8 mouse cellular contexts compared by ENCODE assay signal in genomic region chr4:116220780-116221139, GRCm38 (mm10). TPM values are rescaled to one million over a fixed set of nuclear protein-coding genes. Genes with fewer than 3 reads are reported as not detected.
DNase-seq lines count a peak whose midpoint lies in the region; ATAC-seq and TF ChIP-seq lines count a peak whose summit lies in the region.

No protein-coding gene starts in this region.

- no peaks in the 10 kb centered on the region; the same call in 1 of the 2 replicates for H3K27me3 ChIP-seq in spleen, adult 2 months (ENCODE audit: control insufficient read depth, insufficient read depth, low read length)
- no peaks in the 10 kb centered on the region for H3K27me3 ChIP-seq in limb, embryonic 10.5 days (ENCODE audit: low read depth, poor library complexity, severe bottlenecking)
- no peaks in the 10 kb centered on the region for H3K27me3 ChIP-seq in neural tube, embryonic 11.5 days (ENCODE audit: control insufficient read depth, insufficient read depth, low read length)

- H3K4me2 ChIP-seq in neural tube, embryonic 11.5 days (ENCODE audit: low read depth), result peak overlapping the region; percentile 62

- WGBS in spleen, adult 2 months, result 2% methylated on average over 22 of the region's 26 CpGs
- under 1% methylated on average over 25 of the region's 26 CpGs for WGBS in limb, embryonic 10.5 days
- WGBS in neural tube, embryonic 11.5 days, result under 1% methylated on average over 21 of the region's 26 CpGs

- ATAC-seq in neural tube, embryonic 11.5 days (ENCODE audit: insufficient read depth, low FRiP score, low TSS enrichment), result no peak
- no peak for ATAC-seq in granulocyte monocyte progenitor cell, adult 5-6 weeks (replicated peaks; ENCODE audit: poor library complexity, severe bottlenecking)

- peak overlapping the region; percentile 93 for H3K9ac ChIP-seq in neural tube, embryonic 11.5 days (ENCODE audit: low read length)

- H3K36me3 ChIP-seq in spleen, adult 2 months (ENCODE audit: control insufficient read depth, insufficient read depth, low read length), result no peaks in the 10 kb centered on the region
- no peaks in the 10 kb centered on the region for H3K36me3 ChIP-seq in limb, embryonic 10.5 days
- no peaks in the 10 kb centered on the region for H3K36me3 ChIP-seq in neural tube, embryonic 11.5 days (ENCODE audit: control insufficient read depth, insufficient read depth, low read length)

- peak overlapping the region; percentile 97 for H3K4me3 ChIP-seq in spleen, adult 2 months (ENCODE audit: extremely low read depth, insufficient read depth, insufficient read length)
- H3K4me3 ChIP-seq in limb, embryonic 10.5 days, result peak overlapping the region; percentile 75
- peak overlapping the region; percentile 70 for H3K4me3 ChIP-seq in neural tube, embryonic 11.5 days (ENCODE audit: low read depth, low read length)

- DNase-seq in cerebellum, postnatal 14 days, result peak; percentile 93
- no peak for DNase-seq in cerebellum, adult 8-10 months
- DNase-seq in spleen, adult 2 months (ENCODE audit: low read depth in 1 of 2, low spot score in 2 of 2), result no peak
- no peak for DNase-seq in spleen, postnatal 4 days (ENCODE audit: low spot score in 2 of 2)
- no peak for DNase-seq in limb, embryonic 10.5 days (ENCODE audit: low spot score)
- DNase-seq in neural tube, embryonic 11.5 days (ENCODE audit: low spot score), result no peak
- DNase-seq in frontal cortex, postnatal 25 days (ENCODE audit: low spot score in 2 of 2), result no peak

- no peaks in the 10 kb centered on the region for H3K9me3 ChIP-seq in limb, embryonic 10.5 days (replicated peaks)
- H3K9me3 ChIP-seq in neural tube, embryonic 11.5 days (ENCODE audit: control insufficient read depth, low read length), result no peaks in the 10 kb centered on the region

- H3K27ac ChIP-seq in spleen, adult 2 months (ENCODE audit: insufficient read depth, low read length), result peak overlapping the region; percentile 98
- peak overlapping the region; percentile 100 for H3K27ac ChIP-seq in limb, embryonic 10.5 days
- H3K27ac ChIP-seq in neural tube, embryonic 11.5 days (ENCODE audit: low read depth, low read length), result peak overlapping the region; percentile 100

- no peak for TF ChIP-seq CTCF in spleen, adult 2 months (IDR thresholded peaks at IDR 0.05; ENCODE audit: extremely low read depth, insufficient read depth, insufficient read length, insufficient replicate concordance)

- H3K4me1 ChIP-seq in spleen, adult 2 months (ENCODE audit: control insufficient read depth, insufficient read depth, insufficient read length), result no peaks in the 10 kb centered on the region
- peaks cover 13% of the 10 kb centered on the region for H3K4me1 ChIP-seq in limb, embryonic 10.5 days
- peaks cover 6% of the 10 kb centered on the region; the same call in 1 of the 2 replicates for H3K4me1 ChIP-seq in neural tube, embryonic 11.5 days (ENCODE audit: control insufficient read depth, insufficient read depth, low read length)

- TF ChIP-seq POLR2A in spleen, adult 2 months (IDR thresholded peaks at IDR 0.05; ENCODE audit: low read depth, low read length), result peak; percentile 58; the same call in 1 of the 2 replicates

RNA-seq across cellular contexts. Expression of gene Pik3r3, which starts 0.7 kb away (rescaled TPM):
- polyA plus RNA-seq in spleen, adult 2 months (2012; rRNA removed), result 3.5 and 4.4 TPM in 2 replicates
- polyA plus RNA-seq in limb, embryonic 10.5 days (2016; fragmentation: Nextera tagmentation; extraction: Ambion mirVana), result 26.6 and 45.2 TPM in 2 replicates
- polyA plus RNA-seq in neural tube, embryonic 11.5 days (2014; fragmentation: Nextera tagmentation; extraction: Ambion mirVana), result 63.2 and 69.2 TPM in 2 replicates
- 0.39 TPM in 1 of 2 replicates, not detected in the other for total RNA-seq in granulocyte monocyte progenitor cell, adult 5-6 weeks (2014; fragmentation: Nextera tagmentation)
- total RNA-seq in granulocyte monocyte progenitor cell, adult 5-6 weeks (2017), result 0.30 TPM in 1 of 2 replicates, not detected in the other

RNA-seq across cellular contexts. Expression of gene Gm49337, which starts 47.6 kb away (rescaled TPM):
- not detected in 2 replicates for polyA plus RNA-seq in spleen, adult 2 months (2012; rRNA removed)
- not detected in 2 replicates for polyA plus RNA-seq in limb, embryonic 10.5 days (2016; fragmentation: Nextera tagmentation; extraction: Ambion mirVana)
- not detected in 2 replicates for polyA plus RNA-seq in neural tube, embryonic 11.5 days (2014; fragmentation: Nextera tagmentation; extraction: Ambion mirVana)
- not detected in 2 replicates for total RNA-seq in granulocyte monocyte progenitor cell, adult 5-6 weeks (2014; fragmentation: Nextera tagmentation)
- total RNA-seq in granulocyte monocyte progenitor cell, adult 5-6 weeks (2017), result 0.26 TPM in 2 replicates

RNA-seq across cellular contexts. Expression of gene 1700042G07Rik, which starts 47.6 kb away (rescaled TPM):
- polyA plus RNA-seq in spleen, adult 2 months (2012; rRNA removed), result not detected in 2 replicates
- not detected in 2 replicates for polyA plus RNA-seq in limb, embryonic 10.5 days (2016; fragmentation: Nextera tagmentation; extraction: Ambion mirVana)
- not detected in 2 replicates for polyA plus RNA-seq in neural tube, embryonic 11.5 days (2014; fragmentation: Nextera tagmentation; extraction: Ambion mirVana)
- total RNA-seq in granulocyte monocyte progenitor cell, adult 5-6 weeks (2014; fragmentation: Nextera tagmentation), result not detected in 2 replicates
- not detected in 2 replicates for total RNA-seq in granulocyte monocyte progenitor cell, adult 5-6 weeks (2017)

RNA-seq across cellular contexts. Expression of gene Tspan1, which starts 53.4 kb away (rescaled TPM):
- 0.04 TPM in 1 of 2 replicates, not detected in the other for polyA plus RNA-seq in spleen, adult 2 months (2012; rRNA removed)
- not detected in 2 replicates for polyA plus RNA-seq in limb, embryonic 10.5 days (2016; fragmentation: Nextera tagmentation; extraction: Ambion mirVana)
- 0.11 and 0.19 TPM in 2 replicates for polyA plus RNA-seq in neural tube, embryonic 11.5 days (2014; fragmentation: Nextera tagmentation; extraction: Ambion mirVana)
- total RNA-seq in granulocyte monocyte progenitor cell, adult 5-6 weeks (2014; fragmentation: Nextera tagmentation), result not detected in 2 replicates
- not detected in 2 replicates for total RNA-seq in granulocyte monocyte progenitor cell, adult 5-6 weeks (2017)

Comparison
In these comparisons a context has a peak if more than half of its experiments do, and no peak if none do; other contexts are left out.
1. DNase-seq: peak in cerebellum, postnatal 14 days (2 of 2); none in cerebellum, adult 8-10 months (single experiment), spleen, adult 2 months (0 of 2), spleen, postnatal 4 days (0 of 2), limb, embryonic 10.5 days (single experiment), neural tube, embryonic 11.5 days (single experiment) and frontal cortex, postnatal 25 days (0 of 2).
2. Peak in every context shown above with its lines, with median percentiles within 50 percentile points of each other: H3K27ac ChIP-seq and H3K4me3 ChIP-seq.